Mouse (Mus musculus) liver, embryonic 14.5 days (tissue): ENCODE data around the gene Slc25a4.

Source experiments
- CTCF ChIP-seq: IDR thresholded peaks from 2 replicates; pipeline ENCODE4 v1.5.1; 2016; ENCODE audit warnings: antibody characterized with exemption, low read depth, control low read depth
- EP300 ChIP-seq: IDR thresholded peaks from 2 replicates; pipeline ENCODE4 v1.6.1; 2016; ENCODE audit warnings: antibody characterized with exemption, low read depth

GRCm38 (mm10) chr8:46212194-46212593, 1.1 kb upstream of the Slc25a4 start:
- TF ChIP-seq CTCF (no peak), EP300 (no peak)
